Mouse (Mus musculus) kidney, adult 2 months (tissue): Measurements from ENCODE around the gene Rbbp6.

Experiments
- CTCF ChIP-seq: fragments of 200-500 bp; conservative IDR thresholded peaks from 2 replicates; pipeline ENCODE4 v1.5.1; 2011; ENCODE audit warnings: low read depth, mild to moderate bottlenecking, control low read depth, low read length, moderate library complexity, mixed read lengths; ENCODE audit not compliant: insufficient read depth, insufficient read length
- POLR2A ChIP-seq: fragments of 200-500 bp; IDR thresholded peaks from one replicate; pipeline ENCODE4 v1.6.1; 2011; ENCODE audit warnings: low read depth, low read length, control low read depth

DNA sequence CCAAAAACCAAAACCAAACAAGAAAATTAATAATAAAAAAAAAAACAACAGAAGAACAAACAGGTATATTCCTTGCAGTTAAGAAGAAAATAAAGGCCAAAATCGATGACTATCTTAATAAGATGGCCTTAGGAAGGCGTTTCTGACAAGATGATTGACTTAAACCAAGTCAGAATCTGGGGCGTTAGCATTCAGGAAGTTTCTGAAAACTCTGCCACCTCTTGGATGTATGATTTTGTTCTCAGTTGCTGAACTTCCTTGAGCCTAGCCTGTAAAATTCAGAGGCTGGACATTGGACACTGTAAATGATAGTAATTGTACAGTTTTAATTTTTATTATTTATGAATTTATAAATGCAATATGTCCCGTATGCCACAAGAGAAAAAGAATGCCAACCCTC lies 3.3 kb downstream of the Rbbp6 start:
- no peak for TF ChIP-seq POLR2A
- no peak for TF ChIP-seq CTCF
